Mouse (Mus musculus): Measurements from ENCODE around the gene Shank2. TPM values are rescaled to one million over a fixed set of nuclear protein-coding genes. Genes with fewer than 3 reads are reported as not detected.
A peak's percentile ranks its signal among the peaks of the same experiment; 100 is the strongest.

The Shank2 gene
- total RNA-seq, 2 experiments from 2014 or later: 148 to 167 TPM

DNA sequence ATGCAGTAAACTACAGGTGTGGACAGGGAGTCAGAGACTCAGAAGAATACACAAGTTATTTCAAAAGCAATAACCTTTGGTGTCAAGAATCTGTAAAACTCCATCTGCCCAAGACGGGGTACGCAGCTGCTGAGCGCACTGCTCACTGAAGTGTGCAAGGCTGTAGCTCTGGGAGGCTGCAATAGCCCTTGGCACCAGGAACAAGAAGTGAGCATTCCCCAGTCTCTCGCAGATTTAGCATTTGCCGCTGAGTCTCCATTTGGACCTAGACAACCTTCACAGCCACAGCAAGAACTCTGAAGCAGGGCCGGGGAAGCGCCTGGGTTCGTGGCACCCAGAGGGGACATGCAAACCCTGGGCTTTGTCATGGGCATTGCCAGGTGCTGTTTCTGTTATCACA, 371.3 kb downstream of the Shank2 start:
- no peak for DNase-seq (ENCODE audit: low spot score in 2 of 2)
- intact Hi-C loops (cut with DNase I): no loop called here

DNA sequence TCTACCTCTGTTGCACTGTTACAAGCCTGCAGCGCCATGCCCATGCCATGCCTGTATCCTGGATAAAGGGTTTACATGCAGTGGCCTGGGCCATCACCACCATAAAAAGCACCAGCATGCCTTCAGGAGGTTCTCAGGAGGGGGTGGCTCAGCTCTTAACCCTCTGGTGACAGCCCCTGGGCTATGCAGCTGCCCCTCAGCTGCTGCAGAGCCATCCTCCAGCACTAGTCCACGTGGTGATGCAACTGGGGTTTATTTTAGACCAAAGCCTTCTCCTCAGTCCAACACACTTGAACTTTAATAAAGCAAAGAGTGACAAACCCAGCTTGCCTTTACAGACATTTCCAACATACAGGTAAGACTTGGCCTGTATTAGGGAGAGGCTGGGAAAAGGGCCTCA, 373.8 kb downstream of the Shank2 start:
- intact Hi-C loops (cut with DNase I): no loop called here

DNA sequence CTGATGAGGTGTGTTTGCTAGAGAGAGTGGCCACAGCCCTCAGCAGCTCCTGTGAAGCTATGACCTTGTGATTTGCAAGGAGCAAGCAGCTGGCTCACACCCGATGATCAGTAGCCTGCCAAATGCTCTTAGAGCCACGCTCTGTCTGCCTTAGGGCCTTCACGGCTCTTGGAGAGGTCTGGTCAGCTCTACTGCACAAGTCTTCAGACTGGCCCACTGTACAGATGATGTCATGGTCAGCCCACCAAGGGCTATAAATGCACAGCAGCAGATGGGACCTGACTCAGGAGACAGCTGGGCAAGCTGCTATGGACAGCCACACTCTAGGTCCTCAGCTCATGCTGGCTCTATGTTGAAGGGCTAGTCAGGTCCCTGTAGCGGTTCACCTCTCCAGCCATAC, 376.5 kb downstream of the Shank2 start:
- peak; percentile 36 to 69 for DNase-seq (ENCODE audit: low spot score in 2 of 2)
- intact Hi-C loops (cut with DNase I): no loop called here

More for the DNA sequence above, 373.8 kb downstream of the Shank2 start:
- DNase-seq (ENCODE audit: low spot score in 2 of 2): no peak

DNA sequence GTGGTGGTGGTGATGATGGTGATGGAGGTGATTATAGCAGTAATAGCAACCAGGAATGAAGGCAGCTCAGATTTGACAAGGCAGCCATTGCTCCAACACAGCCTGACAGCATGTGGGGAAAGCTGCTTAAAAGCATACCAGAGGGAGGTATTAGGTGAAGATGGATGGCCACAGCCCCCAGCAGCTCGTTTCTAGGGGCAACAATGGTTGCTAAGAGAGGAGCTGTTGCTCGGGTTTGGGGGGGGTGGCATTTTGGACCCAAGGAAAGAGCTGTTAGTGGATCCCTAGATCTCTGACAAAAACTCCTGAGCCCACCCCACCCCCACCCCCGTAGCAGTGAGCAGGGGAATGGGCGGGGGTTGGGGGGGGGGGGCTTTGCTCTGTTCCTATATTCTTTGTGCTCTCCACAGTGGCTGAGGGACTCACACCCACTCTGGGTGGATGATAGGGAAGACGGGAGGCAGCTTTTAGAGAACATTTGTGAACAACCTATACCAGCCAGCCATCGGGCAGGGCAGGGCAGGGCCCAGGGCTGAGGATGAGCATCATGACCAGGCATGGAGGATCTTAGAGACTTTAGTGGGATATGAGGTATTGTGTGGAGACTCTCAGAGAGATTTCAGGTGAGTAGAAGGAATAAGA, 377.6 kb downstream of the Shank2 start:
- DNase-seq (ENCODE audit: low spot score in 2 of 2): no peak
- intact Hi-C loops (cut with DNase I): no loop called here

- peak; percentile 58 to 70 for DNase-seq (ENCODE audit: low spot score in 2 of 2)
- intact Hi-C loops (cut with DNase I): no loop called here
Observed at GRCm38 (mm10) chr7:144381588-144381987, 379.9 kb downstream of the Shank2 start.

- intact Hi-C loops (cut with DNase I): no loop called here
- DNase-seq (ENCODE audit: low spot score in 2 of 2): no peak
Observed at GRCm38 (mm10) chr7:144387537-144387936, 385.8 kb downstream of the Shank2 start.

DNA sequence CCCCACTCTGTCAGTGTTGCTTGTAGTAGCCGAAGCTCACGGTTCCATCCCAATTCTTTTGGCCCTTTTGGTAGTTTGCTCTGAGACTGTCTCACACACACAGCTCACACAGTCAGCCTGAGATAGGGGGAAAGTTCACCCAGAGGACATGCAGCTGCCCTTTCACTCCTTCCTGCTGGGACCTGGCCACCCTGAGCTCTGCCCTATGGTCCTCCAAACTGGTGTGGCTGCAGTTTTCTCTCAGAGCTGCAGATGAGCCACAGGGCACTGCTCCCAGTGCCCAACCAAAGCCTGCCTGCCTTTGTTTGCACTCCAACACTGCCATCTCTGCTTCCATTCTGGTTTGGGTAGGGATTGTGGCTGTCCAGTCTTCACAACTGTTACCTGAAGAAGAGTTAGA, 388.0 kb downstream of the Shank2 start:
- intact Hi-C loops (cut with DNase I): no loop called here
- no peak for DNase-seq (ENCODE audit: low spot score in 2 of 2)

GRCm38 (mm10) chr7:144390676-144391075, 388.9 kb downstream of the Shank2 start:
- intact Hi-C loops (cut with DNase I): no loop called here
- DNase-seq (ENCODE audit: low spot score in 2 of 2): no peak

GRCm38 (mm10) chr7:144391727-144392126, 390.0 kb downstream of the Shank2 start:
- intact Hi-C loops (cut with DNase I): no loop called here
- no peak for DNase-seq (ENCODE audit: low spot score in 2 of 2)

GRCm38 (mm10) chr7:144402492-144402891, 400.8 kb downstream of the Shank2 start:
- intact Hi-C loops (cut with DNase I): no loop called here

DNA sequence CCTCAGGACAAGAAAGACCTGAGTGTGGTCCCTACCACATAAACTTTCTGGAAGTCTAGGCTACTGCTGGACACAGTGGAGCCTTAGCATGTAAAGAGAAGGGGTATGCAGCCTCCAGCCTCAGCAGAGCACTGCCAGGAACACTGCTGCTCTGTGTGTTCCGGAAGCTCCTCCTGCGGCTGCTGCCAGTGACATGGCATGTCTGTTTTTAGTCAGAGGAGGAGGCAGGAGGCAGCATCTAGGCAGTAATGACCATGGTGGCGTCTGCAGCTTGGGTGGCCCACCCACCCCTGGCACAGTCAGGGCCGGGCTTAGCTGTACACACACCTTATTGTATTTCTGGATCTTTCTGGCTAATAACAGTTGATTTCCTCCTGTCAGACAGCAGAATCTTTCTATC, 405.9 kb downstream of the Shank2 start:
- peak in 1 of 2 experiments; percentile 76 for DNase-seq (ENCODE audit: low spot score in 2 of 2)
- intact Hi-C loops (cut with DNase I): no loop called here

More at GRCm38 (mm10) chr7:144402492-144402891, 400.8 kb downstream of the Shank2 start:
- no peak for DNase-seq (ENCODE audit: low spot score in 2 of 2)

DNA sequence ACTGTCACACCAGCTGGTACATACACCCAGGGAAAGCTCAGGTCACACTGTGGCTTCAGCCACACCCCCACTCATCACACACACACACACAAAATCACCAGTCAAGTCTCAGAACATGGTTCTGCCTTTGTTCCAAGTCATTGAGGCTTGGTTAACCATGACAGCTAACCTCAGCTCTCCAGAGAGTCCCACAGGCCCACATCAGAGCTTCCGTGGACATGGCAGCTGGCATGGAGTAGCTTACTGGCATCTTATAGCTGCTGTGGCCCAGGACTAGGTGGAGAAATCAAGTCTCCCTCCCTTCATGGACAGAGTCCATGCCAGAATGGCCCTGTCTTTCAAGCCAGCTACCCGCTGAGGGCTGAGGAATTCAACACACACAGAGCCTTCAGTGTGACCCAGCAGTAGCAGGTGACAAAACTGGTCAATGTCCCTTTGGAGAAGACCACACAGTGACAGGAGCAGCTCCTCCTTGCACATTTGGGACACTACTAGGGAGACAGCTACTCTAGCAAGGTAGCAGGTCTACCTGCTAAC, 406.8 kb downstream of the Shank2 start:
- intact Hi-C loops (cut with DNase I): no loop called here
- no peak for DNase-seq (ENCODE audit: low spot score in 2 of 2)

DNA sequence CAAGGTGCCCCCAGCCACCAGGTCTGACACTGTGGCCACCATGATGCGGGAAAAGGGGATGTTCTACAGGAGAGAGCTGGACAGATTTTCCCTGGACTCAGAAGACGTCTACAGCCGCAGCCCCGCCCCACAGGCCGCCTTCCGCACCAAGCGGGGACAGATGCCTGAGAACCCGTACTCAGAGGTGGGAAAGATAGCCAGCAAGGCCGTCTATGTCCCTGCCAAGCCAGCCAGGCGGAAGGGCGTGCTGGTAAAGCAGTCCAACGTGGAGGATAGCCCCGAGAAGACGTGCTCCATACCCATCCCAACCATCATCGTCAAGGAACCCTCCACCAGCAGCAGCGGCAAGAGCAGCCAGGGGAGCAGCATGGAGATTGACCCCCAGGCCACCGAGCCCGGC, 408.0 kb downstream of the Shank2 start:
- intact Hi-C loops (cut with DNase I): no loop called here
- DNase-seq (ENCODE audit: low spot score in 2 of 2): no peak

- intact Hi-C loops (cut with DNase I): no loop called here
- no peak for DNase-seq (ENCODE audit: low spot score in 2 of 2)
Observed at GRCm38 (mm10) chr7:144411967-144412906, 410.5 kb downstream of the Shank2 start.

DNA sequence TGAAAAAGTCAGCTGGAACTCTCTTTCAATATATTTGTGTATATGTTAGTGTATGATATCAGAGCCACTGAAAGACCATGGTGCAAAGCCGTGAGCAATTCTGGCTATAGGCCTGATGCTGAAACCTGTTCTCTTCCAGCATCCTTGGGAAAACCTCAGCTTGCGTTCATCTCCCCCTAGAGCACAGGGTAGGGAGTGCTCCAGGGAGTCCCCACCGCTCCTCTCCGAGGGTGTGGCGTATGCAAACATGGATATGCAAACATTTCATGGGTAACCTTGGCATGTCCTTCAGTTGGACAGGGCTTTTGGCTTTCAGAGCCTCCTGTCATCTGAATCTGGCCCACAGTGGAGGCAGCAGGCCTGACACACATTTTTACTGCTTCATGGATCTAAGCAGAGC, 412.9 kb downstream of the Shank2 start:
- DNase-seq (ENCODE audit: low spot score in 2 of 2): no peak
- intact Hi-C loops (cut with DNase I): loop anchor here (5.0 kb wide), 2 partner anchors 97 to 177 kb away; no protein-coding TSS in a partner anchor

DNA sequence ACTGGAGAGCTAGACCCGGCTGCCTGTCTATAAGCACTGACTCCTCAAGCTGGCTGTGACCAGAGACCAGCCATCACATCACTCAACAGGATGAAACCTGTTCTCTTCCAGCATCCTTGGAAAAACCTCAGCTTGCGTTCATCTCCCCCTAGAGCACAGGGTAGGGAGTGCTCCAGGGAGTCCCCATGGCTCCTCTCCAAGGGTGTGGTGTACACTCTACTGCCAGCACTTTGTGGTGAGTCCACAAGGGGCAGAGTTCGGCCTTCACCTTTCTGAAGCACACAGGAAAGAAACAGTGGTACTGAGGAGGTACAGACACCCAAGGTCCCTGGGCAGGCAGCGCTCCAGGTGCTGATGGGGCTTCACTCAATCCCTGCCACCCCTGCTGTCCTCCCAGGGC, 414.1 kb downstream of the Shank2 start:
- intact Hi-C loops (cut with DNase I): loop anchor here (2.0 to 5.0 kb wide), 3 partner anchors 98 to 178 kb away; no protein-coding TSS in a partner anchor
- DNase-seq (ENCODE audit: low spot score in 2 of 2): peak in 1 of 2 experiments; percentile 58

DNA sequence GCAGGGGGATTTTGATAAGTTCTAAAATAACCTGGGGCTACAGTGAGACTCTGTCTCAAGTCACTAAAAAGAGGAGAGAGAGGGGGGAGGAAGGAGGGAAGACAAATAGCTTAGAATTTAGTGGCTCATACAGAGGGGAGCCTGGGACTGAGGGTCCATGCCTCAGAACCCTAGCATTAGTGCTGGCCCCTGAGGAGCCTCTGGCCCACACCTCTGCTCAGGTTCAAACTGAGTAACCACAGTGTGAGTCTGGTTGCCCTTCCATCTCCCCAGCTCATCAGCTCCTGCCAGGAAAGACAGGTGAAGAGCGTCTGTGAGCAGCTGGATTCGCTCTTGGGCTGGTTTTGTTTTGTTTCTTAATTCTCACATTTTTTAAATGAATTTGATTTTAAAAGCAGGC, 415.5 kb downstream of the Shank2 start:
- DNase-seq (ENCODE audit: low spot score in 2 of 2): no peak
- intact Hi-C loops (cut with DNase I): loop anchor here (2.0 to 5.0 kb wide), 3 partner anchors 100 to 180 kb away; no protein-coding TSS in a partner anchor

DNA sequence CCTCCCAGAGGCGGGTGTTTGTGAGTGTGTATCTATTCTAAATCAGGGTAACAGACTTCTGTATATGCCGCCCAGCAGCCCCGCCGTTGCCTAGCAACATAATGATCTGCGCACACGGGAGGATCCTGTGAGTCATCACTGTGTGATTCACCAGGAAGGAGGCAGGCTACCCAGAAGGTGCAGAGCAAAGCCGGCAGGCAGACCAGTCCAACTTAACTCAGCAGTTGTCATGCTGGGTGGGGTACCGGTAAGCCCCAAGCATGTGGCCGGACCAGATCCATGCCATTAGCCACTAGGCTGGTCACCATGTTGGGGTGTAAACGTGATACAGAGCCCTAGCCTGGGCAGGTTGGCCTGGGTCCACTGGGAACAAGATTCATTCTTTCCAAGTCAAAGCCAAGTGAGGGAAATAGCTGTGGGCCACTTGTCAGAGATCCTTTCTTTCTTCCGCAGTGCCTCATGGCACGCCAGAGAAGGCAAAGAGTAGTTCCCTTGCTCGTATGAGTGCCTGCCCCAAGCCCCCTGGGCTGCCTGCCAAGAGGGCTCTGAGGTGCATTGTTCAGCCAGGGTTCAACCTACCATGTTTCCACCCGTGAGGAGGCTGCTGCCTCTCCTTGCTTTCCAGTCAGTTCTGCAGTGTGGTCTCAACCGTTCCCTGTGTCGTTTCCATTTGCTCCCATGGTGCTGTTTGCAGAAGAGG, 416.1 kb downstream of the Shank2 start:
- intact Hi-C loops (cut with DNase I): loop anchor here (2.0 to 5.0 kb wide), 3 partner anchors 100 to 180 kb away; no protein-coding TSS in a partner anchor
- peak; percentile 85 to 98 for DNase-seq (ENCODE audit: low spot score in 2 of 2)

DNA sequence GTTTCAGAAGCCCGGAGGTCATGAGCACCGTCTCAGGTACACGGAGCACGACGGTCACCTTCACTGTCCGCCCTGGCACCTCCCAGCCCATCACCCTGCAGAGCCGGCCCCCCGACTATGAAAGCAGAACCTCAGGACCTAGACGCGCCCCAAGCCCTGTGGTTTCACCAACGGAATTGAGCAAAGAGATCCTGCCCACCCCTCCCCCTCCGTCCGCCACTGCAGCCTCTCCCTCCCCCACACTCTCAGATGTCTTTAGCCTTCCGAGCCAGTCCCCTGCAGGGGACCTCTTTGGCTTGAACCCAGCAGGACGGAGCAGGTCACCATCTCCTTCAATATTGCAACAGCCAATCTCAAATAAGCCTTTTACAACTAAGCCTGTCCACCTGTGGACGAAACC, 418.8 kb downstream of the Shank2 start:
- no peak for DNase-seq (ENCODE audit: low spot score in 2 of 2)
- intact Hi-C loops (cut with DNase I): loop anchor here (10.0 kb wide), 1 partner anchor 516 kb away; no protein-coding TSS in a partner anchor

DNA sequence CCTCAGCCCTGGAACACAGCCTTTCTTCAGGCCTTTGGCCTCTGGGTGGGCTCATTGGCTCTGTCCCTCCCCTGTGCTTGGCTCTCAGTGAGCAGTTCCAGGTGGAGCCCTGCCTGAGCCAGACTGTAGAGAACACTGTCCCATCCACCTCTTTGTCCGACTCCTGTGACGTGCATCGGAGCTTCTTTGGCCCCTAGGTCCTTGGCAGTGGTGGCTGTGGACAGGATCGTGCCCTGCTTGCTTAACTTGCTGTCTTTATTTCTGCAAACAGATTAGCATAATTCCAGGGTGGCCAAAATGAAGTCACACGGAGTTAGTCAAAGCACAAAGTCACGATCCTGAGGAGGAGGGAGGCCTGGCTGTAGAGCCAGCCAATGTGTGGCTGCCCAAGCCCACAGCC, 419.8 kb downstream of the Shank2 start:
- no peak for DNase-seq (ENCODE audit: low spot score in 2 of 2)
- intact Hi-C loops (cut with DNase I): loop anchor here (10.0 kb wide), 1 partner anchor 517 kb away; no protein-coding TSS in a partner anchor

Data from left cerebral cortex, postnatal 25 days (tissue).